Mouse (Mus musculus) erythroblast, embryonic 14.5 days (primary cell): ENCODE measurements around the gene Ung.

Experiments used
- GATA1 ChIP-seq: IDR thresholded peaks from 2 replicates; pipeline ENCODE4 v1.6.1; 2012; ENCODE audit warnings: low read length, inconsistent platforms, mixed read lengths
- TAL1 ChIP-seq: IDR thresholded peaks from 3 replicates; pipeline ENCODE4 v1.6.1; 2012; ENCODE audit warnings: low read length, inconsistent platforms, mixed read lengths

- TF ChIP-seq GATA1, result no peak
- no peak for TF ChIP-seq TAL1
Observed at GRCm38 (mm10) chr5:114162106-114162815, 32.1 kb downstream of the Ung start.
